Mouse (Mus musculus): ENCODE measurements around the gene Fbxo6. TPM values are rescaled to one million over a fixed set of nuclear protein-coding genes. Genes with fewer than 3 reads are reported as not detected.
"Not testable (repeated sequence)": the region's sequence is repeated elsewhere in the genome, so short reads cannot be mapped to it uniquely, and the experiment has no call there.

Fbxo6 gene
- polyA plus RNA-seq, 1 experiment from 2014 or later, result 30.6 TPM

DNA sequence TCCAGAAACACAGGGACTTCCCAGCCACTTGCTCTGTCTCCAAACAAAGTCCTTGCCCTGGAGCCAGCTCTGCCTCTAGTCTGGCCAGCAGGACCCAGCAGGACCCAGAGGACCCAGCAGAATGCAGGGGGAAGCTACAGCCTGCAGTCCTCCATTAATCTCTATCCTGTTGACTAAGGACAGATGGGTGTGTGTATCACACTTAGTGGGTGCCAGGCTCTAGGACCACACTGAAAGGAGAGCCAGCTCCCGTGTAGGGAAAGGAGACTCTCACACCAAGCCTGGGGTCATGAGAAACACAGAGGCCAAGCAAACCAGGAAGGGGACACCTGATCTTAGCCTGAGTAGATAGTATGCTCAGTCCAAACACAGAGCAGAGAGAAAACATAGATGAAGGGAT, 23.7 kb downstream of the Fbxo6 start:
- no peak overlapping the region for H3K4me3 ChIP-seq (ENCODE audit: low read depth, low read length)
- no peaks in the 10 kb centered on the region for H3K9me3 ChIP-seq (ENCODE audit: control insufficient read depth, low read length)
- H3K27ac ChIP-seq (ENCODE audit: low read depth, low read length), result no peak overlapping the region
- WGBS, result 72% methylated on average over 1 of the region's 1 CpGs
- H3K9ac ChIP-seq (ENCODE audit: low read depth, low read length), result no peak overlapping the region
- H3K4me2 ChIP-seq, result no peak overlapping the region
- ATAC-seq (replicated peaks; ENCODE audit: low FRiP score) (no peak), DNase-seq (ENCODE audit: low spot score) (no peak)
- no peaks in the 10 kb centered on the region for H3K36me3 ChIP-seq (ENCODE audit: control insufficient read depth, insufficient read depth, low read length)
- H3K4me1 ChIP-seq (replicated peaks; ENCODE audit: control insufficient read depth, insufficient read depth, low read length), result no peaks in the 10 kb centered on the region
- peaks cover 55% of the 10 kb centered on the region for H3K27me3 ChIP-seq (replicated peaks; ENCODE audit: control insufficient read depth, insufficient read depth, low read length)

DNA sequence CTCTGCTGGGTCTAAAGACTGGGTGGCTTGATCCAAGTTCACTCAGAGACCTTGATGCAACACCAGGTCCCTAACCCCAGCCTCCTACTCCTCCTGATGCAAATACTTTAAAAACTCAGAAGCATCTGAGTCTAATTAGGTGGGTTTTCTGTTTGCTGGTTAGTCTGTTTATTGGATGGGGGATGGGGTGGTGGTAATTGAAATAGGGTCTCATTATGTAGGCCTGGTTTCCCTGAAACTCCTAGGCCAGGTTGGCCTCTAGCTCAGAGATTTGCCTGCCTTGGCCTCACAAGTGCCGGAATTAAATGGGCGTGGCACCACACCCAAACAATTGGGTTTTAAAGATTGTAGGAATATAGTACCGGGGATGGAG, 29.3 kb downstream of the Fbxo6 start:
- no peak overlapping the region for H3K27ac ChIP-seq (ENCODE audit: low read depth, low read length)
- H3K27me3 ChIP-seq (replicated peaks; ENCODE audit: control insufficient read depth, insufficient read depth, low read length), result peaks cover 12% of the 10 kb centered on the region
- WGBS, result 70% methylated on average over 3 of the region's 3 CpGs
- H3K4me3 ChIP-seq (ENCODE audit: low read depth, low read length), result no peak overlapping the region
- ATAC-seq (replicated peaks; ENCODE audit: low FRiP score) (no peak), DNase-seq (ENCODE audit: low spot score) (no peak)
- H3K4me1 ChIP-seq (replicated peaks; ENCODE audit: control insufficient read depth, insufficient read depth, low read length), result no peaks in the 10 kb centered on the region
- H3K9ac ChIP-seq (ENCODE audit: low read depth, low read length), result no peak overlapping the region
- no peaks in the 10 kb centered on the region for H3K36me3 ChIP-seq (ENCODE audit: control insufficient read depth, insufficient read depth, low read length)
- H3K9me3 ChIP-seq (ENCODE audit: control insufficient read depth, low read length), result no peaks in the 10 kb centered on the region
- H3K4me2 ChIP-seq, result no peak overlapping the region

DNA sequence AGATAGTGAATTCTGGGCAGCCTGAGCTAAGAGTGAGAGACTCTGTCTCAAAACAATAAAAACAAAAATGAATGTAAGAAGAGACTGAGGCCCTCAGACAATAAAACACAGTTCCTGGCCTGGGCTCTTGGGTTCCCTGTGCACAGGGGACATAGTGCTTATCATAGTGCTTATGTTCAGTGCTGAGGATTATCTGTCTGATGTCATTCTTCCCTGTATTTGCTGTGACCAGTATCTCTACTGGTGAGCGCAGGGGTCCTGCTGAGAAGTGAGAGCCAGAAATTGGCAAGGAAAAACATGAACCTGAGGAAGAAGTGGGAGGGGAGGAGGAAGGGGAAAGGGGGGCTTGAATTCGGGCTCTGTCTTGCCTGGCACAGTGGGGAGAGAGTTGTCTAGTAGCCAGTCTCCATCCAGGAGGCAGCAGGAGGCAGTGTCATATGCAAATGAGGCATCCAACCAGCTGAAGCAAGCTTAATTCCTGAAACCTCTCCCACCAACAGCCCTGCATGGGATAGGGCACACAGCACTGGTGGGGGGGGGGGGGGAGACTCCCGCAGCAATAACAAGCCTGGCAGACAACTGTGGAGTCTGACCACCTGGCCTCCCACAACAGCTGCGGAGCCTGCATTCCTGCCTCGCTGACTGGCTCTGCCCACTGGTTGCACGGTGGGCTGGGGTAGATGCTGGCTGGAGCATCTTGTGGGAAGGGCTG, 29.8 kb downstream of the Fbxo6 start:
- no peak overlapping the region for H3K4me2 ChIP-seq
- peaks cover 7% of the 10 kb centered on the region for H3K27me3 ChIP-seq (replicated peaks; ENCODE audit: control insufficient read depth, insufficient read depth, low read length)
- no peak overlapping the region for H3K4me3 ChIP-seq (ENCODE audit: low read depth, low read length)
- no peaks in the 10 kb centered on the region for H3K4me1 ChIP-seq (replicated peaks; ENCODE audit: control insufficient read depth, insufficient read depth, low read length)
- H3K27ac ChIP-seq (ENCODE audit: low read depth, low read length), result no peak overlapping the region
- no peaks in the 10 kb centered on the region for H3K36me3 ChIP-seq (ENCODE audit: control insufficient read depth, insufficient read depth, low read length)
- ATAC-seq (replicated peaks; ENCODE audit: low FRiP score) (no peak), DNase-seq (ENCODE audit: low spot score) (no peak)
- H3K9ac ChIP-seq (ENCODE audit: low read depth, low read length), result no peak overlapping the region
- 31% methylated on average over 6 of the region's 6 CpGs for WGBS
- no peaks in the 10 kb centered on the region for H3K9me3 ChIP-seq (ENCODE audit: control insufficient read depth, low read length)

DNA sequence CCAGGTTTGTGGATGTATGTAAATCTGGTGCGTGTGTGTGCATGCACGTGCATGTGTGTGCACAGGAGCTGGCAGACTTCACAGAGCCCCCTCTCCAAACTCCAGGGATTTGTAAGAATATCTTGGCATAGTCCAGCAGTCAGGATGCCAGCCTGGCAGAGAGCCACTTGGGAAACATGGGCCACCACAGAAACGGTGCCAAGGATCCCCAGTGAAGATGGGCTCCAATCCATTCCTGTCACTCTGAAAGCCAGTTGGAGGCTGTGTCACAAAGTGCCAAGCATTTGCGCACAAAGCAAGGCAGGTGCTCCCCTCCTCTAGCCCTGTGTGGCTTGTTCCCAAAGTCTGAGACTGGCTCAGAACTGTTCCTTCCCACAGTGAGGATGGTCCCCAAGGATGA, 30.6 kb downstream of the Fbxo6 start:
- DNase-seq (ENCODE audit: low spot score), result no peak
- H3K4me3 ChIP-seq (ENCODE audit: low read depth, low read length), result no peak overlapping the region

DNA sequence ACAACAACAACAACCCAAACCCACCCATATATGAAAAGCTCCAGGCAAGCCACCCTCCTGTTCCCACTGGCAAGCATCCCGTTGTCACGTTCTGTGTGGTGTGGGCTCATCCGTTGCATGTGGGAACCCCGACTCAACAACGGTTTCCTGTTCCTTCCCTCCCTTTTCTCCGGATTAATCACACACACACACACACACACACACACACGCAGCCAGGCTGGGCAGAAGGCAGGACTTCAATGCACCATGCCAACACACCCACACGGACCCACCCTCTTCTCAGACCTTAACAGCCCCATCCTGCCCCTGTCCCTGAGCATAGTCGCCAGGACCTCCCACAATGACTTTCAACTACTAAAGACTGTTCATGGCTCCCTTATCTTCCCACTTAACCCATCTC, 31.4 kb downstream of the Fbxo6 start:
- Histone ChIP-seq H3K4me3 (ENCODE audit: low read depth, low read length) (no peak overlapping the region), H3K4me2 (no peak overlapping the region), H3K27me3 (replicated peaks; ENCODE audit: control insufficient read depth, insufficient read depth, low read length) (peaks cover 5% of the 10 kb centered on the region), H3K9ac (ENCODE audit: low read depth, low read length) (no peak overlapping the region), H3K4me1 (replicated peaks; ENCODE audit: control insufficient read depth, insufficient read depth, low read length) (no peaks in the 10 kb centered on the region), H3K27ac (ENCODE audit: low read depth, low read length) (no peak overlapping the region), H3K9me3 (ENCODE audit: control insufficient read depth, low read length) (no peaks in the 10 kb centered on the region; the same call in 1 of the 2 replicates), H3K36me3 (ENCODE audit: control insufficient read depth, insufficient read depth, low read length) (no peaks in the 10 kb centered on the region)
- ATAC-seq (replicated peaks; ENCODE audit: low FRiP score), result no peak
- 74% methylated on average over 9 of the region's 9 CpGs for WGBS
- DNase-seq (ENCODE audit: low spot score), result no peak

More for the DNA sequence above, 30.6 kb downstream of the Fbxo6 start:
- Histone ChIP-seq H3K9ac (ENCODE audit: low read depth, low read length) (no peak overlapping the region), H3K9me3 (ENCODE audit: control insufficient read depth, low read length) (no peaks in the 10 kb centered on the region; the same call in 1 of the 2 replicates), H3K4me2 (no peak overlapping the region), H3K36me3 (ENCODE audit: control insufficient read depth, insufficient read depth, low read length) (no peaks in the 10 kb centered on the region), H3K4me1 (replicated peaks; ENCODE audit: control insufficient read depth, insufficient read depth, low read length) (no peaks in the 10 kb centered on the region), H3K27me3 (replicated peaks; ENCODE audit: control insufficient read depth, insufficient read depth, low read length) (peaks cover 5% of the 10 kb centered on the region), H3K27ac (ENCODE audit: low read depth, low read length) (no peak overlapping the region)
- ATAC-seq (replicated peaks; ENCODE audit: low FRiP score), result no peak
- WGBS, result 81% methylated on average over 4 of the region's 4 CpGs

DNA sequence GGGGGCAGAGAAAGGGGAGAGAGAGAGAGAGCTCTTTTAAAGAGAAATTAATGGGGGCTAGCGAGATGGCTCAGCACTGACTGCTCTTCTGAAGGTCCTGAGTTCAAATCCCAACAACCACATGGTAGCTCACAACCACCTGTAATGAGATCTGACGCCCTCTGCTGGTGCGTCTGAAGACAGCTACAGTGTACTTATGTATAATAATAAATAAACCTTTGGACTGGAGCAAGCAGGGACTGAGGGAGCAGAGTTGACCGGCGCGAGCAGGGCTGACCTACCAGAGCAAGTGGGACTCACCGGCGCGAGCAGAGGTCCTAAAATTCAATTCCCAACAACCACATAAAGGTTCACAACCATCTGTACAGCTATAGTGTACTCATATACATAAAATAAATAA, 32.4 kb downstream of the Fbxo6 start:
- not testable (repeated sequence) for H3K27me3 ChIP-seq (replicated peaks; ENCODE audit: control insufficient read depth, insufficient read depth, low read length); H3K9me3 ChIP-seq (ENCODE audit: control insufficient read depth, low read length); ATAC-seq (replicated peaks; ENCODE audit: low FRiP score); H3K36me3 ChIP-seq (ENCODE audit: control insufficient read depth, insufficient read depth, low read length); H3K27ac ChIP-seq (ENCODE audit: low read depth, low read length); H3K4me3 ChIP-seq (ENCODE audit: low read depth, low read length); H3K9ac ChIP-seq (ENCODE audit: low read depth, low read length); H3K4me1 ChIP-seq (replicated peaks; ENCODE audit: control insufficient read depth, insufficient read depth, low read length); DNase-seq (ENCODE audit: low spot score); H3K4me2 ChIP-seq
- 76% methylated on average over 9 of the region's 9 CpGs for WGBS

DNA sequence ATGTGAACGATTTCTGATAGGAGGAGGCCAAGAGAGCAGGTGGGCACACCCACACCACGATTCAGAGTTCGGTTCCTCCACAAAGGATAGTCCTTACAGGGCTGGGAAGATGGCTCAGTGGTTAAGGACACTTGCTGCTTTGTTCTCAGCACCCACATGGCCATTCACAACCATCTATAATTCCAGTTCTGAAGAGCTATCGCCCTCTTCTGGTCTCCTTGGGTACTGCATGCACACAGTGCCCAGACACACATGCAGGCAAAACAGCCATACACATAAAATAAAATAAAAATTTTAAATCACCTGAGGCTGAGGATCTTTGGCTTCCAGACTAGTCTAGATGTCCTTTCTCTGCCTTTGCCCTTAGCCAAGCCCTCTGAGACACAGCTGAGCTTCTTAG, 34.5 kb downstream of the Fbxo6 start:
- 67% methylated on average over 4 of the region's 4 CpGs for WGBS
- Histone ChIP-seq H3K9me3 (ENCODE audit: control insufficient read depth, low read length) (no peaks in the 10 kb centered on the region; the same call in 1 of the 2 replicates), H3K27me3 (replicated peaks; ENCODE audit: control insufficient read depth, insufficient read depth, low read length) (peaks cover 9% of the 10 kb centered on the region), H3K27ac (ENCODE audit: low read depth, low read length) (no peak overlapping the region), H3K4me3 (ENCODE audit: low read depth, low read length) (no peak overlapping the region), H3K4me1 (replicated peaks; ENCODE audit: control insufficient read depth, insufficient read depth, low read length) (no peaks in the 10 kb centered on the region), H3K36me3 (ENCODE audit: control insufficient read depth, insufficient read depth, low read length) (no peaks in the 10 kb centered on the region), H3K4me2 (no peak overlapping the region), H3K9ac (ENCODE audit: low read depth, low read length) (no peak overlapping the region)
- DNase-seq (ENCODE audit: low spot score) (no peak), ATAC-seq (replicated peaks; ENCODE audit: low FRiP score) (no peak)

DNA sequence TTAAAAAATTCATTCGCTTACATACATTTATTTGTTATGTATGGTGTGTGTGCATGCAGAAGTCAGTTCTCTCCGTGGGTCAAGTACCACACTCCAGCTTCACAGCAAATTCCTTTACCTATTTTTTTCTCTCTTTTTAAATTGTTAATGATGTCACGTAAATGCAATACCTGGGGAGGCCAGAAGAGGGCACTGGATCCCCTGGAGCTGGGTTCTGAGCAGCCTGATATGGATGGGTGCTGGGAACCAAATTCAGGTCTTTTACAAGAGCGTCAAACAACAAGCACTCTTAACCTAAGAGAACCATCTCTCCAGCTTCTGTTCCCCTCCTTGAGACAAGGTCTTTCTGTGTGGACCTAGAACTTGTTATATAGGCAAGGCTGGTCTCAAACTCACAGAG, 35.3 kb downstream of the Fbxo6 start:
- no peak overlapping the region for H3K4me3 ChIP-seq (ENCODE audit: low read depth, low read length)
- no peak overlapping the region for H3K4me2 ChIP-seq
- no peaks in the 10 kb centered on the region for H3K4me1 ChIP-seq (replicated peaks; ENCODE audit: control insufficient read depth, insufficient read depth, low read length)
- H3K36me3 ChIP-seq (ENCODE audit: control insufficient read depth, insufficient read depth, low read length), result no peaks in the 10 kb centered on the region
- peaks cover 9% of the 10 kb centered on the region for H3K27me3 ChIP-seq (replicated peaks; ENCODE audit: control insufficient read depth, insufficient read depth, low read length)
- WGBS, result 65% methylated on average over 4 of the region's 4 CpGs
- H3K9ac ChIP-seq (ENCODE audit: low read depth, low read length), result no peak overlapping the region
- ATAC-seq (replicated peaks; ENCODE audit: low FRiP score), result no peak
- no peak overlapping the region for H3K27ac ChIP-seq (ENCODE audit: low read depth, low read length)
- DNase-seq (ENCODE audit: low spot score), result no peak
- no peaks in the 10 kb centered on the region; the same call in 1 of the 2 replicates for H3K9me3 ChIP-seq (ENCODE audit: control insufficient read depth, low read length)

DNA sequence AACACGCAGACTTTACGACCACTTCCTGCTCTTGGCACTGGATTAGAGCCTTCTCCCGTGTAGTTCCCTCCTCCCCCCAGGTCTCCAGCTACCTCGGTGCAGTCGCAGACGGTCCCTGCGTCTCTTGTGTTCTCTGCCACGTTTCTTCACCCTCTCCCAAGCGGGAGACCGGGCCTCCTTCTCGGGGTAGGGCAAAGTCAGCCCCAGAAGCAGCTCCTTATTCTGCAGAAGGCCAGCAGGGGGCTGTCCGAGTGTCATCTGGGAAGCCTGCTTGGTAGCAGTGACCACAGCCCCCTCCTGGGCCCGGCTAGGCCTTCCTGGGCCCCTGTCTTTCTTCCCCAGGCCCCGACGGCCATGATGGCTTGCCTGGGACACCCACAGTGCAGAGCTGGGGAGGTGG, 36.5 kb downstream of the Fbxo6 start:
- H3K4me1 ChIP-seq (replicated peaks; ENCODE audit: control insufficient read depth, insufficient read depth, low read length), result no peaks in the 10 kb centered on the region
- H3K4me2 ChIP-seq, result peak overlapping the region; percentile 18; the same call in 1 of the 2 replicates
- no peak overlapping the region for H3K4me3 ChIP-seq (ENCODE audit: low read depth, low read length)
- peaks cover 3% of the 10 kb centered on the region for H3K27me3 ChIP-seq (replicated peaks; ENCODE audit: control insufficient read depth, insufficient read depth, low read length)
- no peaks in the 10 kb centered on the region for H3K36me3 ChIP-seq (ENCODE audit: control insufficient read depth, insufficient read depth, low read length)
- H3K9ac ChIP-seq (ENCODE audit: low read depth, low read length), result no peak overlapping the region
- H3K27ac ChIP-seq (ENCODE audit: low read depth, low read length), result no peak overlapping the region
- WGBS, result 3% methylated on average over 15 of the region's 15 CpGs
- peak; percentile 33; the same call in 1 of the 2 replicates for ATAC-seq (replicated peaks; ENCODE audit: low FRiP score)
- no peaks in the 10 kb centered on the region; the same call in 1 of the 2 replicates for H3K9me3 ChIP-seq (ENCODE audit: control insufficient read depth, low read length)
- DNase-seq (ENCODE audit: low spot score), result no peak
